Mouse (Mus musculus) CH12.LX (cell line): ENCODE data around the gene Txndc16.

Experiments used
- CTCF ChIP-seq, 2 experiments: IDR thresholded peaks in 1 of 2; conservative IDR thresholded peaks in 1 of 2; 2 replicates each; pipeline ENCODE4 v1.5.1; 2011 to 2012; ENCODE audit warnings: low read depth in 2 of 2, low read length in 2 of 2, improper control_type of control experiment in 1 of 2, inconsistent platforms in 1 of 2, mild to moderate bottlenecking in 1 of 2, moderate library complexity in 1 of 2
- EP300 ChIP-seq: IDR thresholded peaks from 2 replicates; pipeline ENCODE4 v1.6.1; 2011; ENCODE audit warnings: low read length, improper control_type of control experiment

DNA sequence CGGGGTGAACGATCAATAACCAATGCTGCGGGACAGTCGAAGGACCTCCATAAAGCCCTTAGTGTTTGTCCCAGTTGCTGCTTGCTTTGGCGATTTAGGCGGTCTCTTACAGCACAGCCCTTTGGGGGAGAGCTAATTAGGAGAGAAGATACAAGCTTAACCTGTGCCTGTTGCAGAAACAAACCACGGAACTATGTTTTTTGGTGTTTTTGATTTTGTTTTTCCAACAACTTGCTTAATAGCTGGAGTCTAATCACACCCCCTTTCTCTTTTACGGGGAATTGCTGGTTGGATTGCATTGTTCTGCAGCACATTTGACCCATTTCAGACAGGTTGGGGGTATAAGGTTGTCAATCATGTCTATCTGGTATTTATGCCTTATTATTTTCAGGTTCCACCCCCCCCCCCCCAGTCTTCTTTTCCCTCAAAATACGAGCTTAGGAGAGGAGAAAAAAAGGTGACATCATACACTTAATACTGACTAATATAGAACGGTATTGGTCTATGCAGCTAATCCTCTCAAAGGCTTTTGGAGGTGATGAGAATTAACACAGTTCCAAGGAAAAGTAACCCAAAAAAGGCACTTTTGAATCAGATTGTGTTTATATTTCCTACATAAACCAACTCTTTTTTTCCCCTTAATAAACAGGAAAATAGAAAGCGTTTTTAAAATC is 966 bp upstream of the Txndc16 start:
- no peak for TF ChIP-seq EP300
- no peak for TF ChIP-seq CTCF (conservative IDR thresholded peaks at IDR 0.05 in 1 of 2, IDR thresholded peaks at IDR 0.05 in 1 of 2; ENCODE audit: low read depth in 2 of 2, low read length in 2 of 2)
